ENCODE assay signal across 7 mouse cellular contexts in the genomic region with DNA sequence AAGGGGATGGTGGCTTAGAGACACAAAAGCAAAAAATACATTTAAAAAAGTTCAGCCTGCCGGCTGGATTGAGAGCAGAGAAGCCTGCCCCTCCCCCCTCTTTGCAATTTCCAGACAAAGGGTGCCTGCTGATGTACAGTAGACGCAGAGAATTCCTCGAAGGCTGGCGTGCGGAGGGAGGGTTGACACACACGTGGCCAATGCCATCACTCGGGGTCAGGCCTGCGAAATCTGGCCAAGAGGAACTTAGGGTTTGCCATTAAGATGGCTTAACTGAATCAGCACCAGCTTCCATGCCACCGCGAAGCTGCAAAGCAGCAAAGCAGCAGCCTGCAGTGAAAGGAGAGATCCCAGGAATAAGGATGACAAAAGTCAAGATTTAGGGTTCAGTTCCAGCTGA. TPM values are rescaled to one million over a fixed set of nuclear protein-coding genes. Genes with fewer than 3 reads are reported as not detected.
DNase-seq lines count a peak whose midpoint lies in the region; ATAC-seq and TF ChIP-seq lines count a peak whose summit lies in the region.

No protein-coding gene starts in this region.

- ATAC-seq in heart, postnatal 0 days (ENCODE audit: insufficient read depth, low read depth) = no peak
- no peak for ATAC-seq in midbrain, embryonic 15.5 days (replicated peaks)

- 5% methylated on average over 10 of the region's 10 CpGs for WGBS in heart, postnatal 0 days
- 3% methylated on average over 10 of the region's 10 CpGs for WGBS in limb, embryonic 10.5 days
- WGBS in midbrain, embryonic 15.5 days = 0% methylated on average over 10 of the region's 10 CpGs

- H3K36me3 ChIP-seq in heart, postnatal 0 days (replicated peaks; ENCODE audit: control insufficient read depth, insufficient read depth, low read length) = 0 out of 2 replicates have a peak, but pooled peaks cover 8% of the 10 kb centered on the region
- peaks cover 34% of the 10 kb centered on the region for H3K36me3 ChIP-seq in limb, embryonic 10.5 days
- H3K36me3 ChIP-seq in midbrain, embryonic 15.5 days (replicated peaks) = no peaks in the 10 kb centered on the region

- TF ChIP-seq POLR2A in cortical plate, adult 2 months (IDR thresholded peaks at IDR 0.05; ENCODE audit: extremely low read depth, insufficient read depth, low read length) = no peak

- no peaks in the 10 kb centered on the region for H3K27me3 ChIP-seq in heart, postnatal 0 days (ENCODE audit: control insufficient read depth, insufficient read depth, low read length)
- H3K27me3 ChIP-seq in limb, embryonic 10.5 days (ENCODE audit: low read depth, poor library complexity, severe bottlenecking) = no peaks in the 10 kb centered on the region
- H3K27me3 ChIP-seq in midbrain, embryonic 15.5 days (replicated peaks) = no peaks in the 10 kb centered on the region

- H3K27ac ChIP-seq in cortical plate, adult 2 months (ENCODE audit: insufficient read depth, low read length) = no peak overlapping the region
- peak overlapping the region; percentile 56 for H3K27ac ChIP-seq in heart, postnatal 0 days (ENCODE audit: low read depth)
- H3K27ac ChIP-seq in limb, embryonic 10.5 days = peak overlapping the region; percentile 72
- H3K27ac ChIP-seq in midbrain, embryonic 15.5 days = peak overlapping the region; percentile 89

- no peak for TF ChIP-seq EP300 in heart, postnatal 0 days (IDR thresholded peaks at IDR 0.05; ENCODE audit: low read depth)

- H3K4me1 ChIP-seq in cortical plate, adult 2 months (ENCODE audit: control insufficient read depth, insufficient read depth, low read length) = 0 out of 2 replicates have a peak, but pooled peaks cover 1% of the 10 kb centered on the region
- H3K4me1 ChIP-seq in heart, postnatal 0 days (ENCODE audit: control insufficient read depth, insufficient read depth) = peaks cover 12% of the 10 kb centered on the region; the same call in 1 of the 2 replicates
- peaks cover 19% of the 10 kb centered on the region for H3K4me1 ChIP-seq in limb, embryonic 10.5 days
- H3K4me1 ChIP-seq in midbrain, embryonic 15.5 days = peaks cover 21% of the 10 kb centered on the region

- H3K9ac ChIP-seq in heart, postnatal 0 days (replicated peaks; ENCODE audit: low read depth, low read length) = peak overlapping the region; percentile 32; the same call in 1 of the 2 replicates
- peak overlapping the region; percentile 57 for H3K9ac ChIP-seq in midbrain, embryonic 15.5 days

- DNase-seq in layer of hippocampus, postnatal 10 days (ENCODE audit: low spot score in 2 of 2) = peak; percentile 38 to 58
- no peak for DNase-seq in layer of hippocampus, adult 9-10 months (ENCODE audit: low spot score)
- DNase-seq in heart, postnatal 0 days (ENCODE audit: low spot score) = peak; percentile 60
- DNase-seq in limb, embryonic 10.5 days (ENCODE audit: low spot score) = peak; percentile 66
- peak; percentile 42 for DNase-seq in thymus, postnatal 0 days (ENCODE audit: low spot score)

- TF ChIP-seq CTCF in cortical plate, adult 2 months (IDR thresholded peaks at IDR 0.05; ENCODE audit: extremely low read depth, insufficient read depth, low read length) = no peak
- TF ChIP-seq CTCF in heart, postnatal 0 days (IDR thresholded peaks at IDR 0.05; ENCODE audit: low read depth) = no peak

- peak overlapping the region; percentile 67 for H3K4me2 ChIP-seq in heart, postnatal 0 days (ENCODE audit: low read depth, low read length)
- peak overlapping the region; percentile 83 for H3K4me2 ChIP-seq in midbrain, embryonic 15.5 days

- H3K4me3 ChIP-seq in cortical plate, adult 2 months (ENCODE audit: insufficient read depth, low read length) = peak overlapping the region; percentile 26
- peak overlapping the region; percentile 90 for H3K4me3 ChIP-seq in heart, postnatal 0 days (ENCODE audit: low read depth, low read length)
- peak overlapping the region; percentile 99 for H3K4me3 ChIP-seq in limb, embryonic 10.5 days
- peak overlapping the region; percentile 96 for H3K4me3 ChIP-seq in midbrain, embryonic 15.5 days

- no peaks in the 10 kb centered on the region for H3K9me3 ChIP-seq in heart, postnatal 0 days (replicated peaks; ENCODE audit: control insufficient read depth, low read length)
- no peaks in the 10 kb centered on the region; the same call in 1 of the 2 replicates for H3K9me3 ChIP-seq in limb, embryonic 10.5 days (replicated peaks)
- H3K9me3 ChIP-seq in midbrain, embryonic 15.5 days = no peaks in the 10 kb centered on the region

RNA-seq across cellular contexts. Expression of gene Sox4, which starts 5.0 kb away (rescaled TPM):
- 10 to 100 TPM; 75.3 to 78.0 TPM for total RNA-seq in layer of hippocampus, postnatal 10 days (2021)
- polyA plus RNA-seq in cortical plate, adult 2 months (2012; rRNA removed) = 11.2 and 12.0 TPM in 2 replicates
- total RNA-seq in heart, postnatal 0 days (2014; rRNA removed; ENCODE audit: low replicate concordance) = 87.0 and 98.3 TPM in 2 replicates
- 44.5 and 55.5 TPM in 2 replicates for polyA plus RNA-seq in heart, postnatal 0 days (2015; fragmentation: Nextera tagmentation; extraction: Ambion mirVana)
- 53.9 and 72.0 TPM in 2 replicates for polyA plus RNA-seq in limb, embryonic 10.5 days (2016; fragmentation: Nextera tagmentation; extraction: Ambion mirVana)
- polyA plus RNA-seq in midbrain, embryonic 15.5 days (2015; fragmentation: Nextera tagmentation; extraction: Ambion mirVana) = 197 and 207 TPM in 2 replicates
- polyA plus RNA-seq in thymus, postnatal 0 days (2015; fragmentation: Nextera tagmentation; extraction: Ambion mirVana) = 80.1 and 111 TPM in 2 replicates

Comparison
In these comparisons a context has a peak if more than half of its experiments do, and no peak if none do; other contexts are left out.
1. H3K4me3 ChIP-seq: peak in every context shown above with its lines; median percentile 99 in limb, embryonic 10.5 days; 96 in midbrain, embryonic 15.5 days; 90 in heart, postnatal 0 days; 26 in cortical plate, adult 2 months.